Mouse (Mus musculus) lung, postnatal 14 days (tissue): ENCODE measurements around the gene Fyttd1.
"Not testable (repeated sequence)": the region's sequence is repeated elsewhere in the genome, so short reads cannot be mapped to it uniquely, and the experiment has no call there.

Experiments used
- DNase-seq: peaks from one replicate; pipeline ENCODE4 v3.0.0; 2021

Fyttd1 gene

GRCm38 (mm10) chr16:32877343-32878156, at the start of gene Fyttd1, which contains the start of gene Rubcn:
Gene Fyttd1, plus strand, starts transcription at chr16:32877500.
Gene Rubcn, minus strand, starts transcription at chr16:32877766.
- peak; percentile 95 for DNase-seq

GRCm38 (mm10) chr16:32829104-32829503, 48.2 kb upstream of the Fyttd1 start:
- no peak for DNase-seq

GRCm38 (mm10) chr16:32831501-32831900, 45.8 kb upstream of the Fyttd1 start:
- DNase-seq, result no peak

GRCm38 (mm10) chr16:32847103-32847502, 30.2 kb upstream of the Fyttd1 start:
- no peak for DNase-seq

- DNase-seq, result peak; percentile 49
Measured at GRCm38 (mm10) chr16:32849042-32849830, 28.1 kb upstream of the Fyttd1 start.

- DNase-seq, result no peak
Measured at GRCm38 (mm10) chr16:32853492-32854049, 23.7 kb upstream of the Fyttd1 start.

GRCm38 (mm10) chr16:32854050-32854571, 23.2 kb upstream of the Fyttd1 start:
- DNase-seq, result no peak

GRCm38 (mm10) chr16:32856751-32857150, 20.5 kb upstream of the Fyttd1 start:
- no peak for DNase-seq

- DNase-seq, result no peak
Measured at GRCm38 (mm10) chr16:32858356-32858755, 18.9 kb upstream of the Fyttd1 start.

GRCm38 (mm10) chr16:32858771-32859636, 18.3 kb upstream of the Fyttd1 start:
- DNase-seq, result peak; percentile 46

GRCm38 (mm10) chr16:32861813-32862385, 15.4 kb upstream of the Fyttd1 start:
- DNase-seq, result no peak

- no peak for DNase-seq
Measured at GRCm38 (mm10) chr16:32865401-32865800, 11.9 kb upstream of the Fyttd1 start.

- DNase-seq, result no peak
Measured at GRCm38 (mm10) chr16:32866713-32867112, 10.6 kb upstream of the Fyttd1 start.

- DNase-seq, result peak; percentile 87
Measured at GRCm38 (mm10) chr16:32867919-32868552, 9.3 kb upstream of the Fyttd1 start.

GRCm38 (mm10) chr16:32870231-32870630, 7.1 kb upstream of the Fyttd1 start:
- no peak for DNase-seq

GRCm38 (mm10) chr16:32873366-32873765, 3.9 kb upstream of the Fyttd1 start:
- DNase-seq, result no peak

GRCm38 (mm10) chr16:32875281-32875680, 2.0 kb upstream of the Fyttd1 start:
- DNase-seq, result not testable (repeated sequence)

- no peak for DNase-seq
Measured at GRCm38 (mm10) chr16:32875847-32876246, 1.5 kb upstream of the Fyttd1 start.

GRCm38 (mm10) chr16:32876831-32877230, 469 bp upstream of the Fyttd1 start:
- DNase-seq, result no peak

- no peak for DNase-seq
Measured at GRCm38 (mm10) chr16:32878157-32878598, 878 bp downstream of the Fyttd1 start.
